Mouse (Mus musculus) megakaryocyte-erythroid progenitor cell, adult 5-6 weeks (primary cell): Measurements from ENCODE around the gene H3f3a. TPM values are rescaled to one million over a fixed set of nuclear protein-coding genes. Genes with fewer than 3 reads are reported as not detected.
A peak's percentile ranks its signal among the peaks of the same experiment; 100 is the strongest.

Source experiments
- ATAC-seq: replicated peaks from 2 replicates; pipeline ENCODE4 v1.8.0; 2016; ENCODE audit warnings: mild to moderate bottlenecking, inconsistent platforms; ENCODE audit not compliant: severe bottlenecking, poor library complexity, low FRiP score, low TSS enrichment
- total RNA-seq, 2 experiments: library from RNA; stranded (forward) in 1 of 2; stranded (reverse) in 1 of 2; fragments of 200-1000, 215-1000 nt in 1 of 2; fragments of >200 nt in 1 of 2; fragmentation: Nextera tagmentation in 1 of 2; gene quantifications; 2 replicates each; pipeline ENCODE4 v1.2.3; 2014 to 2017

H3f3a gene
- total RNA-seq, 2 experiments from 2014 or later = 1,041 to 1,518 TPM

GRCm38 (mm10) chr1:180826634-180827033 is 12.9 kb upstream of the H3f3a start:
- ATAC-seq = no peak

GRCm38 (mm10) chr1:180824721-180825120 is 11.0 kb upstream of the H3f3a start:
- ATAC-seq = no peak

DNA sequence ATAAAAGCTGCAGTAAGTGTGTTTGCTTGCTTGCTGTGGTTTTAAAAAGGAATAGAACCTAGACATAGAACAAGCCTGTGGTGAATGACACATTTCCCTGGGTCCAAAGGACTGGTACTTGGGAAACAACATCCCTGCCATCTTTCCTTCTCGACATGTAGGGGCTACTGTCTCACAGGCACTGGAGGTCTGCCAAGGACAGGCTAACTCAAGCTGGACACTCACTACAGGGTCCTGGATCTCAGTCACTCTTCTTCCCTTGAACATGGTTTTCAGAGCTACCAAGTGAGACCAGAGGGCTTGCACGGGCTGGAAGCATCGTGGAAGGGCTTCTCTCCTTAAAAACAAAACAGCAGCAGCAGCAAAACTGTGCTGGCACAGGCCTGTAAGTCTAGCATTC is 10.0 kb upstream of the H3f3a start:
- no peak for ATAC-seq

DNA sequence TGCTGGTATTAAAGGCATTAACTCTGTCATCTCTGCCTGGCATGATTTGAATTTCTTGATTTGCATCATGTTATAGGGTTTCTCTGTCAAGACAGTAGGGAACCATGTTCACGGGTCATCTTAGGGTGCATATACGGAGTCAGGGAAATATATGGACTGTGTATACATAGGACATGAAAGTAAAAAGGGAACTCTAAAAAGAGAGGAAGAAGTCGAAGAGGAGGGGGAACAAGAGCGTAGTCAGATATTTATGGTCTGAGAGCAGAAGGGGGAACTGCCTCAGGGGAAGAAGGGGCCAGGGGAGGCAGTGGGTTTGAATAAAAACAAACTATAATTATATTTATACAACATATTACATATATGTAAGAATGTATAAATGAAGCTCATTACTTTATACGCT is 8.5 kb upstream of the H3f3a start:
- ATAC-seq = no peak

GRCm38 (mm10) chr1:180821101-180821500 is 7.4 kb upstream of the H3f3a start:
- peak; percentile 65 for ATAC-seq

- ATAC-seq = peak; percentile 25
Observed at GRCm38 (mm10) chr1:180818000-180818399, 4.3 kb upstream of the H3f3a start.

DNA sequence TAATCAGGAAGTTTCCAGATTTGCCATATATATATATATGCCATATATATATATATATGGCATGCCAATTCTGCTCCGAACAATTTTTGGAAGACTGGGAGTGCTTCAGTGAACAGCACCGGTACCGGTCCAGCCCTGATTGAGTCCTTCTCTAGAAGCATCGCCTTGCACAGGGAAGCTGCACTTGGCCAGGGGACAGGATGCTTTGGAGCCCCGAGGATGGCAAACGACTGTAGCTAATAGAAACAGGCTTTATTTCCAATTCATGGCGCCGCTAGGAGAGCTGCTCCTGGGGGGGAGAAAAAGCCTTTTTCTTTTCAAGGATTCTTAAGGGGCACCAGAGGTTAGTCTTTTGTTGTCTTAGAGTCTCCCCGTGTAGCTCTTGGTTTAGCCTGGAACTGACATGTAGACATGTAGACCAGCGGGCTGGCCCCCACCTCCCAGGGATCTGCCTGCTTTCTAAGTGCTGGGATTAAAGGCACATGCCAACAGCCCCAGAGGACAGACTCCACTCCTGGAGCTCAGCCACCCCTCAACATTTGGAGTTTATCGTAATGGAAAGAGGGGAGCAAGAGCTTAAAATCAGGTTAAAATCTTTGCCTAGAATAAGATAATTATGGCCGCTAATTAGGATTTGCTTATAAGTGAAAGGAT is 1.8 kb upstream of the H3f3a start:
- ATAC-seq = no peak

- ATAC-seq = peak; percentile 74
Observed at GRCm38 (mm10) chr1:180813409-180813884, 296 bp downstream of the H3f3a start.

DNA sequence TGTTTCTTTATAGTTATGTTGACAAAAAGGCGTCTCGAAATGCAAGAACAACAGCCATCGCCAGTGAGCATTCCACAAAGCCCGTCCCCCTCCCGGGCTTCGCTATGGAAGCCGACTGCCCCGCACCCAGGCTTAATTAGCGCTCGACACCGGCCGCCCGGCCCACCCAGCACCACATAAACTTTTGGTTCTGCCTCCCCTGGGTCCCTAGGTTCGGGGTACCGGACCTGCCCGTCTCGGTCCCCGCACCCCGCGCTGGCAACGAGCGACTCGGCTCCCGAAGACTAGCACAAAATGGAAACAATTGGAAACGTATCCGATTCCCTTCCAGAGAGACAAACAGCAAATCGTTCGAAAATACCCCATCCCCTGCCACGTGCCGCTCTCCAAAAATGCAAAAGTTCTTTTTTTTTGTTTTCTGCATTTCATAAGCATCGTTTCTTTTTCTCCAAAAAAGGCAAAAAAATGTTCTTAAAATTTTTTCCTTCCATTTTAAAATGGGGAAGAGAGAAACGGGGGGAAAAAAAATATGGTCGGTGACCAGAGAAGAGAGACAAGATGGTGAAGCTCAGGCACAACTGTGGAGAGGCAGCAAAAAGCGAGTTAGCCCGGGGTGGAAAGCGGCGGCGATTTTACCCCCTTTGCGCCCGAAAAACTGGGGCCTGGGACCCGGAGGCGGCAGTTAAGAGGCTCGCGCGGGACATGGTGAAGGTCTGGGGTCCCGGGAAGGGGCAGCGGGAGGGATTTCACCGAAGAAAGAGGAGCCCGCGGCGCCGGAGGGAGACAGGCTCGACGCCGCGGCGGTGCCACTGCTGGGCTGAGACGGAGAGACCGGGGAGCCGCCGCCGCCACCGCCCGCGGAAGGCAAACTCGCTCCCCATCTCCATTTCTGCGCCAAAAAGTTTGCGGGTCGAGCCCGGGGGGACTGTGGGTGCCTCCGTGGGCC is 1.0 kb downstream of the H3f3a start:
- peak; percentile 18 for ATAC-seq

DNA sequence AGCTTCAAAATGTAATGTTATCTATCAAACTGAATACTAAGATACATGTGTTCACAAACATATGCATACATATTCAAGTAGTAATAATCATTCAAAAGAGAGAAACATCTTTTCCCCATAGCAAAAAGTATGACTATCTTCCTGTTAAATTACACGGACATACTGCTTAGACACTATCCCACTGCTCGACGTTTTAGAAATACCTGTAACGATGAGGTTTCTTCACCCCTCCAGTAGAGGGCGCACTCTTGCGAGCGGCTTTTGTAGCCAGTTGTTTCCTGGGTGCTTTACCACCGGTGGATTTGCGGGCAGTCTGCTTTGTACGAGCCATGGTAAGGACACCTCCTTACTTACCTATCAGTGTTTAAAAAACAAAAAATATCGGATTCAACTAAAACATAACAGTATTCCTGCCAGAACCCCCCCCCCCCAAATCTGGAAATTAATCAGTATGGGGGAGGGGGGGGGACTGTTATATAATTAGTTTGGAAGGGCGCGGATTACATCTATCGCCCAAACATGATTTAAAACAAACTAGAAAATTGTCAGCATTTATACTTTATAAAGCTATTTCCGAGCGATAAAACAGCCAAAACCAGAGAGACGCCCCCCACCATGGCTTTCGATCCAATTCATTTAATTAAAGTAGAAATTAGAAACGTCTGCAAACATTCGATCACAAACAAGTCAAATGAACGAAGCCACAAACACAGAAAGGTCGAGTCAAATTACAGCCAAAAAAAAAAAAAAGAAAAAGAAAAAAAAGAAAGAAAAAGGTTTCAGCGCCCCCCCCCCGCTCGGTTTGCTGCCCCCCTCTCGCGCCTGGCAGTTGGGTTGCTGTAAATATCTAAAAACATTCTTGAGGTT is 1.9 kb downstream of the H3f3a start:
- no peak for ATAC-seq

- no peak for ATAC-seq
Observed at GRCm38 (mm10) chr1:180810976-180811375, 2.8 kb downstream of the H3f3a start.

DNA sequence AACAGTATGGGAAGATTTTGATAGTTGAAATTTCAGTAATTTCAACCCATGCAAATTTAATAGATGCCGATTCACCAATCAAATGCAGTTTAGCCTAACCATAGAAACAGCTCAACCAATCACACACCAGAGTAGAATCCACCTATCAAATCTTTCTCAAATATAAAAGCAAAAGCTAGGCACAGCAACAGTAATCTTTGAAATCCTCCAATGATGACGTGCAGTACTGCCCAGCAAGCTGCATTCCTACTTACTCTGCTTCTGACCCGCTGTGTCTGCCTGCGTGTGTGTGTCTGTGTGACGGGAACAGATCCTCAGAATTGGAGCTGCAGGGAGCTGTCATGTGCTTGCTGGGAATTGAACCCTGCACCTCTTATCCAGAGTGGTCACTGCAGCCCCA is 4.9 kb downstream of the H3f3a start:
- ATAC-seq = no peak

- no peak for ATAC-seq
Observed at GRCm38 (mm10) chr1:180803881-180804280, 9.9 kb downstream of the H3f3a start.

GRCm38 (mm10) chr1:180801466-180801994 is 12.2 kb downstream of the H3f3a start:
- no peak for ATAC-seq

DNA sequence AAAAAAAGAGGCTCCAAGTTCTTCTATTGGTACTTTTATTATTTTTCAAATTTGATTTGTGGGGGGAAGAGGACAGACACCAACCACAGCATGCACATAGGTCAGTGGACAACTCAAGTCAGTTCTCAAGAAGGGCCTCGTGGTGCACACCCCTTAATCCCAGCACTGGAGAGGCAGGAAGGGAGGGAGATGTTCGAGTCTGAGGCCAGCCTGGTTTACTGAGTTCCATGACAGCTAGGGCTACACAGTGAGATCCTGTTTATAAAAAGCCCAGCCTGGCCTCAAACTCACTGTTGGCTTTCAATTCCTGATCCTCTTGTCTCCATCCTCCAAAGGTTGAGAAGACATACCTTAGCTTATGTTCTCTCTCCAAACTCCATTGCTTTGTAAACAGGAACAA is 12.9 kb downstream of the H3f3a start:
- no peak for ATAC-seq

DNA sequence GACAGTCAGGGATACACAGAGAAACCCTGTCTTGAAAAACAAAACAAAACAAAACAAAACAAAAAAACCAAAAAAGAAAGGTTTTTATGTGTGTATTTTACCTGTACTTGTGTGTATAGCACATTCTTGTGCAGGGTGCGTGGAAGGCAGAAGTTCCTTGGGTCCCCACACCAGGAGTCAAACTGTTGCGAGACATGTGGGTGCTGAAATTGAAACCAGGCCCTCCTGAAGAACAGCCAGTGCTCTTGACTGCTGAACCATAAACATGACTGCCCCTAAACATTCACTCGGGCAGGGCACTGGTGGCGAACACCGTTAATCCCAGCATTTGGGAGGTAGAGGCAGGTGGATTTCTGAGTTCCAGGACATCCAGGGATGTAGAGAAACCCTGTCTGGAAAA is 13.7 kb downstream of the H3f3a start:
- no peak for ATAC-seq

DNA sequence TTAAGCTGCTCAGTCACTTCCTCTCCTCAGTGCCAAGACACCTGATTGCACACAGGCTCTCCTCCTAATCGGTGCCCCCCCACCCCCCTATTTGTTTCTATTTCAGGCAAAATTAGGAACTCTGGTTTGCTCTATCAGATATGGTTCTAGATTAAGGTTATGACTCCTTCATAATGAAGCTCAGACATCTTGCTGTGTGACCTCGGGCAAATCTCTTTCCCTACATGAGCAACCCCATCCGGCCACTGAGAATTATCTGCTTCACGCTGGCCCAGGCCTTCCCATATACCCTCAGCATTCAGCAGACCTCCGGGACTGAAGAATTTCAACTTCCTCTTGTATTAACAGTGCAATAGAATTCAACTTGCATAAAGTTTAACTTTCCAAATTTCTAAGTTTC is 14.5 kb downstream of the H3f3a start:
- ATAC-seq = no peak

- no peak for ATAC-seq
Observed at GRCm38 (mm10) chr1:180798660-180799059, 15.1 kb downstream of the H3f3a start.

DNA sequence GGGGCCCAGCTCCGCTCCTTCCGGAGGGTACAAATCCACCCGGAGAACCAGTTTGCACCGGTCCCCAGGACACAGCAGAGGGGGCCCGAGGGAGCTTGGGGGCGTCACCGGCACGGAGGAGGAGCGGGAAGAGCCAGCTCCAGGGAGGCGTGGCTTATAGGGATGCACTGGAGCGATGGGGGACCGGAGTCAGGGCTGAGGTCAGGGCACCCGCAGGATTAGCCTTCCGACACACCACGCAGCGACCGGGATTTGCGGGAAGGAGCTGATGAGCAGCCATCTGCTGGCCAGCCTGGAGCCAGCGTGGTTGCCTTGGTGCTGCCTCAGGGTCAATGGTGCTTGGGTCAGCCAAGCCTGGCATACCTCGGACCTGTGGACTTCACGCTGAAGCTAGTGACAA is 19.6 kb downstream of the H3f3a start:
- ATAC-seq = peak; percentile 51
